Mouse (Mus musculus): ENCODE results near the gene Scube1.

Gene Scube1

DNA sequence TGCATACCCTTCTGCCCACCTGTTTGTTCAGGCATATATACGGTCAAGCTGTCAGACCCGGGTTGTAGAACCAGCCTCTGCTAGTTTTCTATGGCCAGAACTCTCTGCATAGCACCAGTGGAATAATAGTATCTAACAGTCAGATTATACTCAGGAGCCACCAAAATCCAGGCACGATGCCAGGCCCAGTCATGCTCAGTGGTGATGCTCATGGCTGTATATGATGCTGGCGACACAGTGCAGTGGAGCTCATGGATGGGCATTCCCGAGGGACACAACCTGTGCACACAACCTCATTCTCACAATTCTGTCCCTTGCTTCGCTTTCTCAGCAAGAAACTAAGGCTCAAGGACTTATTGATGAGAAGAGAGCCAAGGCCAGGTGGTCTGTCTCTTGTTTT, 58.8 kb downstream of the Scube1 start:
- no peak for DNase-seq (ENCODE audit: low spot score in 2 of 2)

DNA sequence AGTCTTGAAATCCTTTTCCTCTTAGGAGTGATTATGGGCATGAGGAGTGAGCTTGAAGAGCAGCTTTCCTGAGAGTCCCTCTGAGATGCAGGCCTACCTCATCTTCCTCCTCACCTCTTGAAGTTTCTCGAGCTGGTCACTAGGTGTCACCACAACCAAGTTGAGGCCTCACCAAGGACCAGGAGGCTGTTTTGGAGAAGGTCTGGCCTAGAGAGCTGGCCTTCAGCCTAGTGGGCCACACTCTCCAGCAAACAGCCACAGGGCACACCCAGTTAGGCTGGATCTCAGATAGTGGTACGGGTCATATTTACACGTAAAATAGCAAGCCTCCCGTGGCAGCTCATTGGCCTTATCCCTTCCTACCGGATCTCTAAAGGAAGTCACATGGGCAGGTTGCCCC, 60.1 kb downstream of the Scube1 start:
- DNase-seq (ENCODE audit: low spot score in 2 of 2): peak; percentile 48 to 70

DNA sequence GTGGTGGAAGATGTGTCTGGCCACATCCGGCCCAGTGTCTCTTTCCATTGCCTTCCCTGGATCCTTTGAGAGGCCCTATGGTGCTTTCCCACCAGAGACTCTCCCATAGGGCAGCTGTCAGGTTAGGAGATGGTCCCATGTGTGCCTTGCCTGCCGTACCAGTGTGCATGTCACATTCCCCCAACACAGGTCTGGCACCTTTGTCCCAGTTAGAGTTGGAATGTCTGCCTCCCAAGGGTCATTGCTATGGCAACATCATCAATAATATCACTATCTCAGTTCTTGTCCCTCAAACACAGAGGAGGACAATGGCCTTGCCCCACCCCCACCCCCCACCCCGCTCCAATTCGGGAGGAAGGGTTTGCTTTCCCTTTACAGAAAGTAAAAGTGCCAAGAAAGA, 61.8 kb downstream of the Scube1 start:
- DNase-seq (ENCODE audit: low spot score in 2 of 2): no peak

DNA sequence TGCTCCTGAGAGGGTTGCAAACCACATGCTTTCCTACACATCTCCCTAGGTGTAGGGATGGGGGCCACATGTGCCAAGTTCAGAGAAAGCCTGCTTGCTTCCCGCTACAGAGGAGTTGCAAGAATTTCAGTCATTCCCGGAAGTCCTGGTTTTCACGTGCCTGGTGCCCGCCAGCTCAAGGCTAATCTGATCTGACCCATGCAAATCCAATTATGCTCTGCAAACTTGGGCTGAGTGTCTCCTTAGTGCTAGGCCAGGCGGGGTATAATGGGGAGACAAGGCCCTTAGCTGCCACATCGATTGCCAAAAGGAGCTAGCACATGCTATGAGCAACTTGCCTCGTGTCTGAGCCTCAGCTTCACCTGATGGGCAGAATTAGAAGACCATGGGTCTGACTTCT, 62.7 kb downstream of the Scube1 start:
- no peak for DNase-seq (ENCODE audit: low spot score in 2 of 2)

DNA sequence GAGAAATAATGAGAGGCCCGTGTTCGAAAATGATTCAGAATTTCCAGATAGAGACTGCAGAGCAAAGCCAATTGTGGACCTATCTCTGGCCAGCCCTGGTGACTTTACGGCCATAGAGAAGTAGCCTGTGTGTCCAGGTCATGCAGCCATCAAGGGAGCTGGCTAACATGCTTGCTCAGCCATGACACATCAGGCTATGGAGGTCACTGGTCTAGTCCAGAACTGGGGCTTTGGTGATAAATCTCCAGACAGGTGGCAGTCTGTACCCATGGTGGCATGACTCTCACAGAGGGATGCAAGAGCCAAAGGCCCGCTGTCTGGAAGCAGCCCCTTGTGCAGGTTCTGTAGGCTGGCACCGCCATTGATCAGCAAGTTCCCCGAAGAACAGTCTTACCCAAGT, 82.3 kb downstream of the Scube1 start:
- no peak for DNase-seq (ENCODE audit: low spot score in 2 of 2)

DNA sequence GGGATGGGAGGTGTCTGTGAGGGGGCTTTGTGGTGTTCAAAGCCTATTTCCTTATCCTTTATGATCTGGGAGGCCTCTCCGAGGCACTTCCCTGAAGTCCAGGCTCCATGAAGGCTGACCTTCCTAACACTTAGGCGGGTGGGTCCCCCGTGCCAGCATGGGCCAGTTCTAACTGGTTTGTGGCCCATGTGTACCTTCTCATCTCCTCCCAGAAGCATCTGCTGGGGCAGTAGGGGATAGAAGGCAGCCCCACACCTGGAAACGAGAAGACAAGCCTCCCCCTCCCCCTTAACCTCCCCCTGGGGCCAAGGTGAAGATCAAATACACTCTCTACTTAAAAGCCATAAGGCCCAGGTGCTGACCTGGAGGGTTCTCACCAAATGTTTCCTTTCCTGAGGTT, 84.6 kb downstream of the Scube1 start:
- DNase-seq (ENCODE audit: low spot score in 2 of 2): no peak

DNA sequence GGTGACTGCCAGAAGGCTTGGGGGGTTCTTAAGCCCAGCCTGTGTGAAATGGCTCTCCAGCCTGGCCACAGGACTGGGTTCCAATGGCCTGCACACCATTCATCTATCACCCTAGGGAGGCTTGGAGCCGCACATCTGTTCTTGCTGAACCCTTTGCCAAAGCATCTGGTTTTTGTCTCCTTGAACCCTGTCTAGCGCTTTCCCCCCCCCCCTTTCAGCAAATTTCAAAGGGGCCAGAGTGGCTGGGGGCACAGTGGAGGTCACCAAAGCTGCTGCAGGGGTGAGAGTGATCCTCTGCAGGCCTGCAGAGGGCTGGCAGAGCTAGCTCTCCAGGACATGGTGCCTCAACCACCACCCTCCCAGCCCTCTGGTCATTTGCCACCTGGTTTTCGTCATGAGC, 85.7 kb downstream of the Scube1 start:
- DNase-seq (ENCODE audit: low spot score in 2 of 2): no peak

DNA sequence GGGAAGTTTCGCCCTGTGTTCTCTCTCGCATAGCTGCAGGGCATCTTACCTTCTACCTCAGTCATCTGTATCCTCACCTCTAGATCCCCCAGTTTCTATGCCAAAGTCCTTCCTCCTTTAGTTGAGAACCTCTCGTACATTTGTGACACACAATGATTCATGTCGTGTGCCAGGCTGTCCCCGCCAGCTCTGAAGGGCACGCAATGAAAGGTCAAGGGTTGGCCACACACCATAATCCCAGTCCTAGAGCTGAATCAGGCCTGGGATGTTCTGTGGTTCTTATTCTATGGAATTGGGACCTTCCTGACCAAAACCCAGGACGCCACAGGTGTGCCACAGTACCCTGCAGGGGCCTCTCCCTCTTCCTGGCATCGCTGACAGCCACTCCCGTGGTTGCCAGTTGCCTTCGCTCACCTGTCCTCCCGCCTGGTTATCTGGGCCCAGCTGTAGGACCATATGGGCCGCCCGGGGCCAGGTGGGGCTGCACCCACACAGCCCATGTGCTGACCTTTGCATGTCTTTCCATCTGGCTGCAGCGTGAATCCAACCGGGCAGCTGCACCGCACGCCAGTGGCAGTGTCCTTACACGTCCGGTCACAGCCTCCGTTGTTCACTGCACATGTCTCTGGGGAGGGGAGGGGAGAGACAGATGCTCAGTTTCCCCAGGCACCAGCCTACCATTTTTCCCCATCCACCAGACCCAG, 86.5 kb downstream of the Scube1 start:
- DNase-seq (ENCODE audit: low spot score in 2 of 2): no peak

DNA sequence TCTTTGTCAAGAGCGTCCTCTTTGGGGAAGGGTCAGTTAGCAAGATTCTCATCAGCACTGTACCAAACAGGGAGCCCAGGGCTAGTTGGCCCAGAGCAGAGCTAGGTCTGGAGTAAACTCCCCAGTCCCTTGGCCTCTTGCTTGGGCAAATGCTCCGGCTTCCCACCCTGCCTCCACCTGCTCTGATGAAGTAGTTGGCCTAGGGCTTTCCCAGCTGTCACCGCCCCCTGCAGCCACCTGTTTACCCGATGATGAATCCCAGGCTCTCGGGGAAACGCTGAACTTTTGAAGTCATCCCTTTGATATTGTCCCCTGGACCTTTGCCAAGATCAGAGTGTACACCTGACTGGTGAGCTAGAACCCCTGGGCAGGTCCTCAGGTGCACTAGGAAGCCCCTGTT, 88.1 kb downstream of the Scube1 start:
- DNase-seq (ENCODE audit: low spot score in 2 of 2): no peak

DNA sequence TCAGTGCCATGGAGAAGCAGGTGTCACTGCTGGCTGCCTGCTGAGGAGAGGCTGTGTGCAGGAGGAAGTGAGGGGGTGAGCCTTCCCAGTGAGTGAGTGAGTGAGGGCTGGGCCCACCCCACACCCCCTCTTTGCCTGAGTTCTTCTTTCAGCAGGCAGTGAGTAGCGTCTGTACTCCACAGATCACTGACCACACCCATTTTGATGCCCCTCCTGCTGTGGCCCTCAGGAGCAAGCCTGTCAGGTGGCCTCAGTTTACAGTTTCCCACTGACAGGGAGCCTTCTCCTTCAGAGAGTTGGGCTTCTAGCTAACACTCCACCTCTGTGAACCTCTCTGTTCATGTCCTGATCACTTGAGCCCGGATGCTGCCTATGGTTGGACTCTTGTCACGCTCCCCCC, 89.6 kb downstream of the Scube1 start:
- DNase-seq (ENCODE audit: low spot score in 2 of 2): no peak

DNA sequence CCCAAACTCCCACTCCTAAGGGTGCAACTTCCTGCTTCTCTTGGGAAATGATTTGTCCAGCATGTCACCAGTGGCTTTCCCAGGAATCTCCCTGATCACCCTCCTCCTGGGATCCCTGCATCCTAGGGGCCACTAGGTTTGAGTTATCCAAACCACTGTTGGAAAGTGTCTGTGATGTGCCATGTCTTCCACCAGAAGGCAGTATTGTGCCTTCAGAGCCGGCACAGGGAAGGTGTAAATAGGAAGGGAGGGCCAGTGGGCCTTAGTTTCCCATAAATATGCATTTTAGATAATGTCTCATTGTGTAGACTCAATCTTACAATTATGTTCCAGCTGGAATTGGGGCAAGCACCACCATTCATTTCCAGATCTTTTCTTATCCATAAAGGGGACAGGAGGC, 90.7 kb downstream of the Scube1 start:
- no peak for DNase-seq (ENCODE audit: low spot score in 2 of 2)

DNA sequence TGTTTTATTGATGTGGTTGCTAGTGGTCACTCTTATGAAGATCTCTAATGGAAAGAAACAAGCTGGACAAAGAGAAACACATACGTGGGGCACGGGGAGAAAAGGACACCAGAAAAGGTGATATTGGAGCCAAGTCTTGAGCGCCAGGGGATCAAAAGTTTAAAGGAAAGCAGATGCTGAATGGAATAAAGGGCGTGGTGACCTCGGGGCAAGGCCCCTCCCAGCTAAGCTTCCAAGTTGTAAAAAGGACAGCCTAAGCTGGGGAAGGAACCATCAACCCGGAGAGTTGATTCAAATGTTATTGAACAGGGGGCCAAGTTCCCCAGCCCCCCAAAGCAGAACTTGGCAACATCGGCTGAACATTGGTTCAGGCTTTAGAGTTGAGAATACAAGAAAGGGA, 93.8 kb downstream of the Scube1 start:
- DNase-seq (ENCODE audit: low spot score in 2 of 2): no peak

DNA sequence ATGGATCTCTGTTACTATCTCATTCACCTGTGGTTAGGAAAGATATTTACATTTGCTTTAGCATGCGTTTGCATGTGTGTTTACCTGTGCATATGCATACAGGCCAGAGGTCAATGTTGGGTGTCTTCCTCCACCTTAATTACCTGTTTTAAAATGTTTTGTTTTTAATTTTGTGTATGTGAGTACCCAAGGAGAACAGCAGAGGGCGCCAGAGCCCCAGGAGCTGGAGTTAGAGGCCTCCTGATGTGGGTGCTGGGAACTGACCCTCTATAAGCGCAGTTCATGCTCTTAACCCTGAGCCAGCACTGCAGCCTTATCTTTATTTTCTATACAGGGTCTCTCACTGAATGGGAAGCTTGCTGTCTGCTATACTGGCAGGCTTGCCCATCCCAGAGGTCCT, 95.1 kb downstream of the Scube1 start:
- no peak for DNase-seq (ENCODE audit: low spot score in 2 of 2)

DNA sequence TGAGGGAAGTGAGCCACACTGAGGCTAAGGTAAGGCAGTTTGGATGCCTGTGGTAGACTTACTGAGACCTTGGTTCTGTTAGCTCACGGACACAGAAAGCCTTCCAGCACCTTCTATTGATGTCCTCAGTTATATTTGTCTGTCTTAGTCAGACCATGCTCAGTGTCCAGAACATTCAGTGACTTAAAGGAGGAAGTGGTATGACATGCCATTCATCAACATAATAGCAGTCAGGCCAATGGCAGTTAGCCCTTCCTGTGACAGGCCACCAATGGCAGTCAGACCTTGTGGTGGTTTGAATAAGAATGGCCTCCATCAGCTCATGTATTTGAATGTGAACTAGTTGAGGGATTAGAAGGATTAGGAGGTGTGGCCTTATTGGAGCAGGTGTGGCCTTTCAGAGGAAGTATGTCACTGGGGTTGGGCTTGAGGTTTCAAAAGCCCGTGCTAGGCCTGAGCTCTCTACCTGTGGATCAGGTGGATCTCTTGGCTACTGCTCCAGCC, 98.6 kb downstream of the Scube1 start:
- DNase-seq (ENCODE audit: low spot score in 2 of 2): no peak

DNA sequence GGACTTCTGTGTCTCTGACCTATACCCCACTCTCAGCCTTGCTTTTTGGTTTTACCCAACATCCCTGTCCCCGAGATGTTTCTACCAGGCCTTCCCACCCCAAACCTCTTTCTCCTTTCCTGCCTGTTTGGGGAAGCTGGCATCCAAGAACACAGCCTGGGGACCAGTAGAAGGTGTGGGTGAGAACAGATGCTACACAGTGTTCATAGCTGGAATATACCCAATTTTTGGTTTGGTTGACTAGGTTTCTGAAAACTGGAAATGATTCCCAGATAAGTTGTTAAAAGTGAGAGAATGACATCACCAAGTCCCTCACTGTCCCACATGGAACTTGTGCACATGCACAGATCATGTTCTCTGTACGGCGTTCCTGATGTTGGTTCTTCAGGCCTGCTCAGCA, 109.6 kb downstream of the Scube1 start:
- no peak for DNase-seq (ENCODE audit: low spot score in 2 of 2)

DNA sequence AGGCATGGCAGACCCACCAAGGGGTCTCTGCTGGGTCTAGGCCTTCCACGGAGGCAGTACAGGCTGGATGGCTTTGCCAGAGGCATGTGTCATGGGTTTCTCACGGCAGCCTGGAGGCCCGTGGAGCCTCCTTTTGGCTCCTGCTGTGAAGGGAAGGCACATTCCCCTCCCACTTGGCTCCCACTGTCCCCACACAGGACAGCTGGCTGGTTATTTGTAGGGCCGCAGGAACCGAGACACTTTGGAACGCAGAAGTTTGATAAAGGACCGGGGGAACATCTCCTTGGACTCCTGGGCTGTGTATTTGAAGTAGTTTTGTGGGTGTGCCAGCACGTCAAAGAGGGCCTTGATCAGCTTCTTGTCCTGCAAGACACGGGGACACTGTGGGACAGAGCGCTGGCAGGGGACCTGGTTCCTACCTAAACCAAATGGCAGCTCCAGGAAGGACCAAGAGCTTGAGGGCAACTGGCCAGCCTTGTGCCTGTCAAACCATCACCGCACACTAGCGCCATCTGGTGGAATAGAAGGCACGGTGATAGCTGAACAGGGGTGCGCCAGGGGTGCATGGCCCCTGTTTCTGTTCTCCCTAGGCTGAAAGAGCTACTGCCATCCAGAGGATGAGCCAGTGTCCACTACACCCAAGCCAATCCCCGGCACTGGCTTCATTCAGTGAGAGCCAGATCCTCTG, 117.6 kb downstream of the Scube1 start:
- DNase-seq (ENCODE audit: low spot score in 2 of 2): peak in 1 of 2 experiments; percentile 39

DNA sequence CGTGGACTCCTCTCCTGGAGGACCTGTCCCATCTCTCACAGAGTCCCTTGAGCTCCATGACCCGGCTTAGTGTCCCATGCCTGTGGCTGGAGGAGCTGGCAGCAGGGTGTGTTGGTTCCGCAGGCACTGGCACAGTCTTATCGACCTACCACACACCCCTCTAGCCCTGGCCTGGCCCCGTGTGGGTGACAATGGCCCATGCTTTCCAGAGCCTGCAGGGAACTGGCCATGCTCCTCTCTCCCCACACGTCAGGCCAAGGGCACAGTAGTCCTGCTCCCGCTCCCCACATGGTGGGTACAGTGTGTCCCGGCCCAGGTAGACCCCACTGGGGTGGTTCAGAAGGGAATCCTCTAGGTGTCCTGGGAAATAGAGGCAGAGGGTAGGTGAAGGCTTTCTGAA, 118.1 kb downstream of the Scube1 start:
- DNase-seq (ENCODE audit: low spot score in 2 of 2): no peak

DNA sequence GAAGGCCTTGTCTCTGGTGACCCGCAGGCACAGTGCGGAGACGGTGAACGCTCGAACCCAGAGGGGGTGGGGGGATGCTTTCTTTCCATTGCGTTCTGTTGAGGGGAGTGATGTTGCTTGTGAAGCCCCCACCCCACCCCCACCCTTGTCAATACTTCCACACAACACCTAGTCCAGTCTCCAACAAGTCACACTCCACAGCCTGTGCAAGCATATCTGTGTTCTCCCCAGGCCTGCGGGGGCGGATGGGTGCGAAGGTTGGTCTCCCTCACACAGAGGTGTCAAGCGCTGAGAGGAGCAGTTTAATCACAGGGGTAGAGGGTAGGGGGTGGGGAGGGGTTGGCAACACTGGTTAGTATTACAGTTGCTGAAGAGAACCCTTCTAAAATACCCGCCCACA, 118.6 kb downstream of the Scube1 start:
- no peak for DNase-seq (ENCODE audit: low spot score in 2 of 2)

DNA sequence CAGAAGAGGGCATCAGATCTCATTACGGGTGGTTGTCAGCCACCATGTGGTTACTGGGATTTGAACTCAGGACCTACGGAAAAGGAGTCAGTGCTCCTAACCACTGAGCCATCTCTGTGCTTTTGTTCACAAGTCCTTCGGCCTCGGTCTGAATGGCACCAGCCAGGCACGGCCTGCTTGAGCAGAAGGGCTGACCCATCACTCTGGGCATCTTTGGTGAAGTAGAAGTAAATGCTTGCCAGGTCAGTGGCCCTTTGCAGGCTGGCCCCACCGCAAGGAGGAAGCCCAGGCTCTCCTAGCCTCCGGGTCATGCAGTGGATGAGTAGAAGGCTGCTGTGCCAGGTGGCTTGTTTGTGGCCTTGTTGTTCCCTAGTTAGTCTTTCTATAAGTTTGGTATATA, 121.4 kb downstream of the Scube1 start:
- DNase-seq (ENCODE audit: low spot score in 2 of 2): no peak

DNA sequence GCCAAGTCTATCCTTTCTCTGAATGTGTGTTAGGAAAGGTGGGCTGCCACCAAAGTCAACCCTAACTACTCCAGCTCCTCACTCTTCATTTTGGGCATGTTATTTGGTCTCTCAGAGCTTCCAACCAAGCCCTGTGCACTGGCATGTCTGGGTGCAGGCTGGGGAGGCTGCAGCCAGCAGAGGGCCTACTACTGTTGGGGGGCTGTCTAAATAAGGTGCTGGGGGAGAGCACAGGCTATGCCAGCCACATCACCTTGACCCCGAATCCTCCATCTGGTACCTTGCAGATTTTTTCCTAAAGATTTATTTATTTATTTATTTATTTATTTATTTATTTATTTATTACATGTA, 121.8 kb downstream of the Scube1 start:
- DNase-seq (ENCODE audit: low spot score in 2 of 2): no peak

DNA sequence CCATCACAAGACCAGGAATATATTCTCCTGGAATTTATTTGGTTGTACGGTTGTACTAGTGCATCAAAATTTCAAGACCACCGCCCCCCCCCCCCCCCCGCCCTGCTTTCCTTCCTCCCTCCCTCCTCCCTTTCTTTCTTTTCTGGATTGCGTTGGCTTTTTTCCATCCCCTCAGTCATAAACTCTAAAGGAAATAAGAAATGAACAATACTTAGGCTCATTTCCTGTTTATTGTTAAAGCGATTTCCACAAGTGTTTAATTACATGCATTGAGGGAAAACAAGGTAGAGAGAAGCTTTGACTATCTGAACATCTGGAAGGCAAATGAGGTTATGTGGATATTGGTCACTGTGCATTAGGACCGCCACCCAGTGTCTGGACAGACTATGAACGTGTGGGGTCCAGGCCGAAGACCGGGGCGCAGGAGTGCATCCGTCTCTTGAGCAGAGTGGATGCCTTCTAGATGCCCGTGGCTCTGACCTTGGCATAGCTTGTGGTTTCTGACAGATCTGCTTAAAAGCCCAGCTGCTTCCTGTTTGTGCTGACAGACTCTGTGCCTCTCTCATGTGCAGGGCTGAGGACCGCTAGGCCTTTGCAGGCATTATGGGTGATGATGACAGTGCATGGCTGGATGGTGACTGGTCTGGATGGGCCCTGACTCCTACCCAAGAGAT, 122.3 kb downstream of the Scube1 start:
- DNase-seq (ENCODE audit: low spot score in 2 of 2): no peak

DNA sequence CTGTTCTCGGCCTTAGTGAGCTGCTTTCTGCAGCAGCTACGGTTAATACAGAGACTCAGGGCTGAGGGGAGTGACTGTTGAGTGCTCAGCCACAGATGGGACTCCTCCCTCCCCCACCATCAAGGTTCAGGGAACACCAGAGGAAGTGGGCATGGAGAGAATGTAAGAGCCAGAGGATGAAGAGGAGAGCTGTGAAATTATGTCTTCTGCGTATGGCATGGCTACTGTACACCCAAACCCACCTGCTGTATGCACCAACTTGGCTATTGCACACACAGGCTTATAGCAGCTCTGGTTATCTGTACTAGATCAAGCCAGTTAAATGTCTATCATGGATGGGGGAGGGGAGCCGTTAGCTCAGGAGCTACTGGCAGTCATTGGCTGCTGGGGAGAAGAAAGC, 123.6 kb downstream of the Scube1 start:
- no peak for DNase-seq (ENCODE audit: low spot score in 2 of 2)

DNA sequence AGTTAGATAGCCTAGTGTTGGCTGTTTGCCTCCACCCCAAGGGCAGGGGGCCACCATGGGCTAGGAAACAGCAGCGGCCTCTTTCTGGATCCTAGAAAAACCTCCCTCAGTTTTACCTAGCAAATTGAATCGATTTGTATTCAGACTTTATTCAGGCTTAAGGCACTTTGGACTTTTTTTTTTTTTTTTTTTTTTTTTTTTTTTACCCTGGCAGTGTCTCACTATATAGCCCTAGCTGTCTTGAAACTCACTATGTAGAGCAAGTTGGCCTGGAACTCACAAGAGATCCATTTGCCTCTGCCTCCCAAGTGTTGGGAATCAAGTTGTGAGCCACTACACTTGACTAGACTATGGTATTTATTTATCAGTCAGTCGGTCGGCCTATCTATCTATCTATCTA, 128.0 kb downstream of the Scube1 start:
- DNase-seq (ENCODE audit: low spot score in 2 of 2): no peak

Measured in urinary bladder, adult 18-20 months (tissue).